Mouse (Mus musculus) frontal cortex, adult (tissue): ENCODE results near the gene Itpr3.
A peak's percentile ranks its signal among the peaks of the same experiment; 100 is the strongest.

Experiments used
- ATAC-seq: cut with Nextera tagmentation; 2 replicates; pipeline ENCODE4 v1.9.2; 2017; ENCODE audit warnings: mild to moderate bottlenecking, moderate library complexity, mixed read lengths; ENCODE audit not compliant: low TSS enrichment

Gene Itpr3

GRCm38 (mm10) chr17:27056812-27057516 lies at the start of gene Itpr3:
TSS of gene Itpr3 (plus strand) at chr17:27057304.
- no peak for ATAC-seq

GRCm38 (mm10) chr17:27008277-27008676 lies 48.8 kb upstream of the Itpr3 start:
- no peak for ATAC-seq

DNA sequence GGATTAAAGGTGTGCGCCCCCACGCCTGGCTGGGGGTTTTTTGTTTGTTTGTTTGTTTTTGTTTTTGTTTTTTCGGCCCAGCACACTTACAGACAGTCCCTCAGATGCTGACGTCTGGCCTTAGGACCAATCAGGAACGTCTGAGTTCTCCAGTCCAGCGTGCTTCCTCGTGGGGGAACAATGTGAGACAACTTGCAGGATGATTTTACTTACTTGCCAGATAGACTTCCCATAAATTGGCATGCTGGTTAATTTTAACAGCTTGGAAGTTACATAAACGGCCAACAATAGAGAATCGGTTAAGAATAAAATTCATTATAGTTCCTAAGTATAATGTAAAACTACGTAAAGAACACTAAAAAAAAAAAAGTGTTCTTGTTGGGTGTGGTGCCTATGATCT lies 45.9 kb upstream of the Itpr3 start:
- peak; percentile 20 for ATAC-seq

DNA sequence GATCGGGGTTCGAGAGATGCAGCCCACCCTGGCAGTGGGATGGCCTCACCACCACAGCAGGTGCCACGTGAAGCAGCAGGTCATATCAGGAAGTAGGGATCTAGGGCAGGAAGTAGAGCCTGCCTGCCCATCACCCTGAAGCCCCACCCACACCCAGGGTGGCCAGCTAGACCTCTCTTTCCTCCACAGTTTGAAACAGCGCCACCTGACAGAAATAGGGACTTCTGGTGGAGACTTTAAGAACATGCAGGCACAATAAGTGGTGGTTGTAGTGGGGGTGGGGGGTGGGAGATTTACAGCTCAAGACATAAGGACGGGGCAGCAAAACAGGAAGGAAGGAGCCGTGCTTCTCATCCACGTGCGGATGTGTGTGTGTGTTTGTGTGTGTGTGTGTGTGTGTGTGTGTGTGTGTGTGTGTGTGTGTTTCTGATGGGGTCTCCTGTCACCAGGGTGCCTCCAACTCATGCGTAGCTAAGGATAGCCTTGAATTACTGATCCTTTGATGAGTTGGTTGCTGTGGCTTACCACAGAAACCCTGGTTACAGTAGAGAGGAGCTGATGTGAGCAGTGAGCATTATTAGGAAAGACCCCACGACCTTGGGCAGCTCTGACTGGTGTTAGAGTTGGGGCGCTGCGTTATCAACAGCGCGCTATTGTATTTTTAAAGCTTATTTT lies 45.0 kb upstream of the Itpr3 start:
- peak; percentile 39; the same call in 1 of the 2 replicates for ATAC-seq

DNA sequence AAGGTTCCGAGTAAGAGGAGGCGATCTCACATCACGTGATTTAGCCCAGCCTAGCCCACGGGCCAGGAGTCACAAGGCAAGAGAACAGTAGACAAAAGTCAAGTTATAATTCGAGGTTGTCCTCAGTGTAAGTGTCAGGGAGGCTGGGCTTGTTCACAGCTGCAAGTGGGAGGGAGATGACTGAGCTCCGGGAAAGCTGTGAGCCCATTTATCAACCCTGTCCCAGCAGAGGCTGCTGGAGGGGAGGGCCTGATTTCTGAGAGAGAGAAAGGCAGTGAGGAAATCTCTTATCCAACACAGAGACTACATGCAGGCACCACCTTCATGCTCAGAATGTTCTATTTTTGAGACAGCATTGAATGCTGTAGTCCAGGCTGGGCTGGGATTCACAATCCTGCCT lies 44.2 kb upstream of the Itpr3 start:
- ATAC-seq: peak; percentile 76

- peak; percentile 36 for ATAC-seq
Observed at GRCm38 (mm10) chr17:27017564-27018499, 39.3 kb upstream of the Itpr3 start.

DNA sequence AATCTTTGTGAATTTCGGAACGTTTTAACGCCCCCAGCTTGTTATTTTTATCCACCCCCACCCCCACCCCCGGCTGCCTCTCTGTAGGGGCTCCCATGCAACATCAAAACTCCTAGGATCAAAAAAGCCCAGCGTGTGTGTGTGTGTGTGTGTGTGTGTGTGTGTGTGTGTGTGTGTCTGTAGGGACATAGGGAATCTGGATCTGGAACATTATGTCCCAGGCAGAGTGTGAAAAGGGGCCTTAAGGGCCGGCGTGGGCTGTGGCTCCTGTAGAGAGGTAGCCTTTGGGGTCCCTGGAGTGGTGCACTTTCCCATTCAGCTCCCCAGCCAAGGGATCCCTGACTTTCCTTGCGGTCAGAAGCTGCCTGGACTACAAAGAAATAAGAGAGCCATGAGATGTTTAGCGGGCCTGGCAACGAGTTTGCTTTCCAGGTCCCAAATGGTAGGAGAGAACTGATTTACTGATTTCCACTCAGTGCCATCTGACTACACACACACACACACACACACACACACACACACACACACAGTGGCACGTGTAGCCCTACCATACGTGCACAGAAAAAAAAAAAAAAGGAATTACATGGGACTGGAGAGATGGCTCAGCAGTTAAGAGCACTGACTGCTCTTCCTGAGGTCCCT lies 38.4 kb upstream of the Itpr3 start:
- ATAC-seq: peak; percentile 12; the same call in 1 of the 2 replicates

- no peak for ATAC-seq
Observed at GRCm38 (mm10) chr17:27021076-27021475, 36.0 kb upstream of the Itpr3 start.

DNA sequence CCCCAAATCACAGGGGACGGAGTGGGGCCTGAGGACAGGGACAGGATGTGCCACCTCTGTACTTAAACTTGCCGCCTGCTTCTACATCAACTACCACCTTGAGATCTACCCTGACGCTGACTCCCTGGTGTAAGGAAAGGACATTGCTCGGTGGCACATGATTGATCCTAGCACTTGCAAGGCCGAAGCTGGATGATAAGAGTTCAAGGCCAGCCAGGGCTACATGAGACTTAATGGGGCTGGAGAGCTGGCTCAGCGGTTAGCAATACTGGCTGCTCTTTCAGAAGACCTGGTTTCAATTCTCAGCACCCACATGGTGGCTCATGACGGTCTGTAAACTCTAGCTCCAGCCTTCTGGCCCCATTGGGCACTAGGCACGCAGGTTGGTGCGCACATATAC lies 35.4 kb upstream of the Itpr3 start:
- no peak for ATAC-seq

- ATAC-seq: no peak
Observed at GRCm38 (mm10) chr17:27023342-27023741, 33.8 kb upstream of the Itpr3 start.

- ATAC-seq: no peak
Observed at GRCm38 (mm10) chr17:27025326-27025902, 31.7 kb upstream of the Itpr3 start.

- ATAC-seq: no peak
Observed at GRCm38 (mm10) chr17:27025951-27026350, 31.2 kb upstream of the Itpr3 start.

- ATAC-seq: 0 out of 2 replicates have a peak, but pooled peaks have one; percentile 10
Observed at GRCm38 (mm10) chr17:27027460-27028283, 29.4 kb upstream of the Itpr3 start.

DNA sequence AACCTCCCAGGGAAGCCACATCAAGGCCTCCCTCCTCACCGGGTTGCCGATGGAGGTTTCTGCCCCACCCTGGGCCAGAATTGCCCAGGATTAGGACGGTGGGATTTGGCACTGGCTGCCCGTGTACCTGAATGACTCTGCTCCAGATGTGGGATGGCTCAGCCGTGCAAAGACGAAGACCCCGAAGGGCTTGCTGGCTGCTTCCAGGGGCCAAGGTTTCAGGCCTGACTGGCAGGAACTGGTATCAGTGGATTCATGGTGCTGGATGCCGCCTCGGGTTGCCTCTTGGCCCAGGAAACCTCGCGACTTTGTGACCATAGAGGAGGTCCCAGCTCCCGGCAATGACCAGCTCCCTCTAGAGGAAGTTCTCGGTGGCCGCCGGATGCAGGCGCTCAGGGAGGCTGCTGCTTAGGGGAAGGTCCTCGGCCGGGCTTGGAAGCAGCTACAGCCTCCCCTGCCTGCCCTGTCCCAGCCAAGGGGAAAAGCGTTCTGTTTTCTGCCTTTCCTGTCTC lies 28.8 kb upstream of the Itpr3 start:
- ATAC-seq: peak; percentile 81

- ATAC-seq: peak; percentile 48; the same call in 1 of the 2 replicates
Observed at GRCm38 (mm10) chr17:27028909-27029308, 28.2 kb upstream of the Itpr3 start, which contains the start of gene Bak1. TSS of gene Bak1 (minus strand) at chr17:27029009.

GRCm38 (mm10) chr17:27029431-27029830 lies 27.7 kb upstream of the Itpr3 start:
- no peak for ATAC-seq

- no peak for ATAC-seq
Observed at GRCm38 (mm10) chr17:27030896-27031295, 26.2 kb upstream of the Itpr3 start.

- ATAC-seq: no peak
Observed at GRCm38 (mm10) chr17:27032328-27032727, 24.8 kb upstream of the Itpr3 start.

- ATAC-seq: 0 out of 2 replicates have a peak, but pooled peaks have one; percentile 27
Observed at GRCm38 (mm10) chr17:27032869-27033268, 24.2 kb upstream of the Itpr3 start.

GRCm38 (mm10) chr17:27036465-27036864 lies 20.6 kb upstream of the Itpr3 start:
- no peak for ATAC-seq
